Mouse (Mus musculus): ENCODE results near the gene Tbc1d14.

- no peak for TF ChIP-seq POLR2AphosphoS5 (IDR thresholded peaks at IDR 0.05; ENCODE audit: insufficient replicate concordance, low read depth, low read length)
- TF ChIP-seq TAL1 (conservative IDR thresholded peaks at IDR 0.05; ENCODE audit: low read depth, low read length) = no peak
Measured at GRCm38 (mm10) chr5:36573354-36573753, 19.7 kb downstream of the Tbc1d14 start.

All from G1E (cell line).